Mouse (Mus musculus): ENCODE data around the gene Bmp6. TPM values are rescaled to one million over a fixed set of nuclear protein-coding genes. Genes with fewer than 3 reads are reported as not detected.

Bmp6 gene
- polyA plus RNA-seq, 1 experiment = not detected

DNA sequence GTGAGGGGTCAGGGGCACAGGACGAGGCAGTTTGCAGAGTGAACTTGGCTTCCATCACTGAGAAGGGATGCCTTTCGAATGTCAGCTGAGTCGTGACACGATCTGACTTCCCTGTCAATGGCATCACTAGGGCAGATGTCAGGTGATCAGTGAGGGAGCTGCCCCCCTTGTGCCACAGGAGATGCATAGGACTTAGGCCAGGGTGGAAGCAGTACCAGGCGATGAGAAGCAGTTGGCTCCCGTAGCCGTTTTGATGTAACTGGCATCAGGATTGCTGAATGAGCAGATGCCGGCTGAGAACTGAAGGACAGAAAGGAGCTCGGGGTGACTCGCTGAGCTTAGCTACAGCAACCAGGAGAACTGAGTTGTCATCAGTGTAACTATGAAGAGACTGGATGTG lies 188.6 kb downstream of the Bmp6 start:
- no peak overlapping the region for H3K27ac ChIP-seq (ENCODE audit: insufficient read depth, low read depth, low read length)
- whole genome bisulfite sequencing = 84% methylated on average over 10 of the region's 10 CpGs
- no peak overlapping the region for H3K4me3 ChIP-seq (ENCODE audit: insufficient read depth, low read depth, low read length)
- H3K4me1 ChIP-seq (ENCODE audit: control insufficient read depth, insufficient read depth, low read length) = peaks cover 5% of the 10 kb centered on the region
- TF ChIP-seq POLR2A (IDR thresholded peaks at IDR 0.05; ENCODE audit: insufficient read depth, low read depth, low read length) = no peak
- TF ChIP-seq CTCF (IDR thresholded peaks at IDR 0.05; ENCODE audit: insufficient read depth, low read depth, low read length) = no peak

GRCm38 (mm10) chr13:38534016-38534415 lies 189.1 kb downstream of the Bmp6 start:
- Histone ChIP-seq H3K4me1 (ENCODE audit: control insufficient read depth, insufficient read depth, low read length) (no peaks in the 10 kb centered on the region), H3K27ac (ENCODE audit: insufficient read depth, low read depth, low read length) (no peak overlapping the region), H3K4me3 (ENCODE audit: insufficient read depth, low read depth, low read length) (no peak overlapping the region)
- no peak for TF ChIP-seq POLR2A (IDR thresholded peaks at IDR 0.05; ENCODE audit: insufficient read depth, low read depth, low read length)
- TF ChIP-seq CTCF (IDR thresholded peaks at IDR 0.05; ENCODE audit: insufficient read depth, low read depth, low read length) = no peak
- whole genome bisulfite sequencing = 65% methylated on average over 6 of the region's 6 CpGs

DNA sequence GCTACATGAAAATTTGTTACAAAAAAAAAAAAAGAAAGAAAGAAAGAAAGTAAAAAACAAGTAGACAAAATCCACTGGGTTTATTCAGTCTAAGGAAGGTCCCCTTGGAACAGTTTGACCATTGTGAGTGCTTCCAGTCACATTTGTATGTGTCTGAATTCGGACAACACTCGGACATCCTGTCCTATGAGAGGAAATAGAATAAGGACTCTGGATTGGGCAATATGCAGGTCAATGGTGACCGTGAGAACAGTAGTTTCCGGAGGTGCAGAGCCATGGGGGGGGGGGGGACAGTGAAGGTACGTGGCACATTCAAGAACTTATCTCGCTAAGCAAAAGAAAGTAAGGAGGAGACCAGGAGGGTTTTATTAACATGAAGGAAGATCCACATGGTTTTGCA lies 189.8 kb downstream of the Bmp6 start:
- no peak for TF ChIP-seq CTCF (IDR thresholded peaks at IDR 0.05; ENCODE audit: insufficient read depth, low read depth, low read length)
- TF ChIP-seq POLR2A (IDR thresholded peaks at IDR 0.05; ENCODE audit: insufficient read depth, low read depth, low read length) = no peak
- H3K4me3 ChIP-seq (ENCODE audit: insufficient read depth, low read depth, low read length) = no peak overlapping the region
- WGBS = 79% methylated on average over 6 of the region's 6 CpGs
- H3K4me1 ChIP-seq (ENCODE audit: control insufficient read depth, insufficient read depth, low read length) = no peaks in the 10 kb centered on the region
- no peak overlapping the region for H3K27ac ChIP-seq (ENCODE audit: insufficient read depth, low read depth, low read length)

GRCm38 (mm10) chr13:38537521-38537920 lies 192.6 kb downstream of the Bmp6 start:
- TF ChIP-seq POLR2A (IDR thresholded peaks at IDR 0.05; ENCODE audit: insufficient read depth, low read depth, low read length) (no peak), CTCF (IDR thresholded peaks at IDR 0.05; ENCODE audit: insufficient read depth, low read depth, low read length) (no peak)
- Histone ChIP-seq H3K4me3 (ENCODE audit: insufficient read depth, low read depth, low read length) (no peak overlapping the region), H3K4me1 (ENCODE audit: control insufficient read depth, insufficient read depth, low read length) (no peaks in the 10 kb centered on the region), H3K27ac (ENCODE audit: insufficient read depth, low read depth, low read length) (no peak overlapping the region)

GRCm38 (mm10) chr13:38539192-38539900 lies 194.4 kb downstream of the Bmp6 start:
- Histone ChIP-seq H3K4me1 (ENCODE audit: control insufficient read depth, insufficient read depth, low read length) (no peaks in the 10 kb centered on the region), H3K27ac (ENCODE audit: insufficient read depth, low read depth, low read length) (no peak overlapping the region), H3K4me3 (ENCODE audit: insufficient read depth, low read depth, low read length) (no peak overlapping the region)
- WGBS = 86% methylated on average over 7 of the region's 7 CpGs
- TF ChIP-seq POLR2A (IDR thresholded peaks at IDR 0.05; ENCODE audit: insufficient read depth, low read depth, low read length) = no peak
- TF ChIP-seq CTCF (IDR thresholded peaks at IDR 0.05; ENCODE audit: insufficient read depth, low read depth, low read length) = no peak

DNA sequence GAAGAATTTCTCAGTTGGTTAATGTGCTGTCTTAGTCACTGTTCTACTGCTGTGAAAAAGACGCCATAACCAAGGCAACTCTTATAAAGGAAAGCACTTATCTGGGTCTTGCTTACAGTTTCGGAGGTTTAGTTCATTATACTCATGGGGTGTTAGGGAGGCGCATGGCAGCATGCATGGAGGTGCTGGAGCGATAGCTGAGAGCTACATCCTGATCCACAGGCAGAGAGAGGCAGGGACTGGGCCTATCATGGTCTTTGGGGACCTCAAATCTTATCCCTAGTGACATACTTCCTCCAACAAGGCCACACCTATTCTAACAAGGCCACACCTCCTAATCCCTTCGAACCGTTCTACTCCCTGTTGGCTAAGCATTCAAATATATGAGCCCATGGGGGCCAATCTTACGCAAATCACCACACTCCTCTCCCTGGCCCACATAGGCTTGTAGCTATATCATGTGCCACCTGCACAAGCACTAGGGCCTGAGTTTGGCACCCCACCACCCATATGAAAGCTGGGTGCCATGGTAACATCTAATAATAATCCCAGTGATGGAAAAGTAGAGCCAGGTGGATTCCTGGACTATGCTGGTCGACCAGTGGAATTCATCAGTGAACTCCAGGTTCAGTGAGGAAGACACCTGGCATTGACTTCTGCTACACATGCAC lies 198.7 kb downstream of the Bmp6 start:
- TF ChIP-seq CTCF (IDR thresholded peaks at IDR 0.05; ENCODE audit: insufficient read depth, low read depth, low read length) (no peak), POLR2A (IDR thresholded peaks at IDR 0.05; ENCODE audit: insufficient read depth, low read depth, low read length) (no peak)
- no peak overlapping the region for H3K4me3 ChIP-seq (ENCODE audit: insufficient read depth, low read depth, low read length)
- H3K27ac ChIP-seq (ENCODE audit: insufficient read depth, low read depth, low read length) = no peak overlapping the region
- 55% methylated on average over 8 of the region's 8 CpGs for WGBS
- H3K4me1 ChIP-seq (ENCODE audit: control insufficient read depth, insufficient read depth, low read length) = no peaks in the 10 kb centered on the region

DNA sequence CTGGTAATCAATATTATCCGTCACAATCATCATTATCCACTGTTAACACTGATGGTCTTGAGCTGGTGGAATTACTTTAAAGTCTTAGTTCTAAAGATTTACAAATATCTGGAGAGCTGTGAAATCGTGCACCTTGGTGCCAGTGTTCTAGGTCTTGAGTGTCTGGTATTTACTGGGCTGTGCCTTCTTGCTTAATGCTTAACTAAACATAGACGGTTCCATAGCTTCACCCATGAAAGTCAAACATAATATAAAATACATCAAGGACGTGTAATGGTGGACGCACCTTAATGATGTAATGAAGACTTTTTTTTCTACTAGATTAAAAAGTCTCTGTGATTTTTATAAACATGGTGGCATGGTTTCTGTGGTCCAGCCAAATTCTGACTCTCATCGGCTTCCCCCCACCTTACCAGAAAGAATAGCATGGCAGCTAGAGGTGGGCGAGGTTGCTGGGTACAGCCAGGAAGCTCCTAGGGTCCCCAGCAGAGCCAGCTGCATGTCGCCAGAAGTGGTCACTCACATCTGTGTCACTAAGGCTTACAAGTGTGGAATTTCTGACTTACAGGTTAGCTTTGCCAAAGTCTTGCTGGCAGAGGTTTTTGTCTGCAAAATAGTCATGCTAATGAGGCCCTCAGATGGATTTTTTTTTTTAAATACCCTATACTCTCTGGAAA lies 200.0 kb downstream of the Bmp6 start:
- Histone ChIP-seq H3K4me3 (ENCODE audit: insufficient read depth, low read depth, low read length) (no peak overlapping the region), H3K4me1 (ENCODE audit: control insufficient read depth, insufficient read depth, low read length) (0 out of 2 replicates have a peak, but pooled peaks cover 2% of the 10 kb centered on the region), H3K27ac (ENCODE audit: insufficient read depth, low read depth, low read length) (no peak overlapping the region)
- TF ChIP-seq CTCF (IDR thresholded peaks at IDR 0.05; ENCODE audit: insufficient read depth, low read depth, low read length) = no peak
- TF ChIP-seq POLR2A (IDR thresholded peaks at IDR 0.05; ENCODE audit: insufficient read depth, low read depth, low read length) = no peak
- WGBS = 88% methylated on average over 8 of the region's 8 CpGs

- H3K27ac ChIP-seq (ENCODE audit: insufficient read depth, low read depth, low read length) = no peak overlapping the region
- whole genome bisulfite sequencing = 53% methylated on average over 3 of the region's 3 CpGs
- H3K4me3 ChIP-seq (ENCODE audit: insufficient read depth, low read depth, low read length) = no peak overlapping the region
- H3K4me1 ChIP-seq (ENCODE audit: control insufficient read depth, insufficient read depth, low read length) = 0 out of 2 replicates have a peak, but pooled peaks cover 2% of the 10 kb centered on the region
- TF ChIP-seq POLR2A (IDR thresholded peaks at IDR 0.05; ENCODE audit: insufficient read depth, low read depth, low read length) = no peak
- TF ChIP-seq CTCF (IDR thresholded peaks at IDR 0.05; ENCODE audit: insufficient read depth, low read depth, low read length) = no peak
Measured at GRCm38 (mm10) chr13:38545460-38545859, 200.6 kb downstream of the Bmp6 start.

GRCm38 (mm10) chr13:38546754-38547153 lies 201.8 kb downstream of the Bmp6 start:
- 93% methylated on average over 4 of the region's 4 CpGs for WGBS
- Histone ChIP-seq H3K4me1 (ENCODE audit: control insufficient read depth, insufficient read depth, low read length) (0 out of 2 replicates have a peak, but pooled peaks cover 2% of the 10 kb centered on the region), H3K4me3 (ENCODE audit: insufficient read depth, low read depth, low read length) (no peak overlapping the region), H3K27ac (ENCODE audit: insufficient read depth, low read depth, low read length) (no peak overlapping the region)
- TF ChIP-seq CTCF (IDR thresholded peaks at IDR 0.05; ENCODE audit: insufficient read depth, low read depth, low read length) = no peak
- TF ChIP-seq POLR2A (IDR thresholded peaks at IDR 0.05; ENCODE audit: insufficient read depth, low read depth, low read length) = no peak

All from olfactory bulb, adult 2 months (tissue).